Mouse (Mus musculus) heart, postnatal 36 days (tissue): ENCODE data around the gene Atxn1. TPM values are rescaled to one million over a fixed set of nuclear protein-coding genes. Genes with fewer than 3 reads are reported as not detected.

Experiments
- DNase-seq, 2 experiments: peaks; one replicate each; pipeline ENCODE4 v3.0.0; 2021 to 2022
- intact Hi-C: fragments of 180-260 bp; cut with DNase I; formaldehyde crosslinking; loops from one replicate; pipeline ENCODE4 v1.15.1; 2025
- total RNA-seq, 2 experiments: library from RNA; stranded (reverse); gene quantifications; 2 replicates each; pipeline ENCODE4 v1.2.3; 2021

Gene Atxn1
- total RNA-seq, 2 experiments from 2014 or later: 33.0 to 35.0 TPM

- intact Hi-C loops: no loop called here
- peak; percentile 63 to 68 for DNase-seq
Measured at GRCm38 (mm10) chr13:45802620-45803410, 162.0 kb downstream of the Atxn1 start.

- no peak for DNase-seq
- intact Hi-C loops: no loop called here
Measured at GRCm38 (mm10) chr13:45798248-45798647, 166.6 kb downstream of the Atxn1 start.

GRCm38 (mm10) chr13:45797696-45798095 lies 167.1 kb downstream of the Atxn1 start:
- intact Hi-C loops: no loop called here
- no peak for DNase-seq

GRCm38 (mm10) chr13:45796286-45796685 lies 168.5 kb downstream of the Atxn1 start:
- DNase-seq: no peak
- intact Hi-C loops: no loop called here

GRCm38 (mm10) chr13:45793796-45794195 lies 171.0 kb downstream of the Atxn1 start:
- intact Hi-C loops: no loop called here

GRCm38 (mm10) chr13:45786409-45786808 lies 178.4 kb downstream of the Atxn1 start:
- intact Hi-C loops: no loop called here
- DNase-seq: no peak

More at GRCm38 (mm10) chr13:45793796-45794195, 171.0 kb downstream of the Atxn1 start:
- no peak for DNase-seq

- intact Hi-C loops: no loop called here
- DNase-seq: peak in 1 of 2 experiments; percentile 31
Measured at GRCm38 (mm10) chr13:45783681-45784080, 181.1 kb downstream of the Atxn1 start.

GRCm38 (mm10) chr13:45778750-45779149 lies 186.1 kb downstream of the Atxn1 start:
- DNase-seq: no peak
- intact Hi-C loops: no loop called here

- DNase-seq: no peak
- intact Hi-C loops: no loop called here
Measured at GRCm38 (mm10) chr13:45778171-45778570, 186.6 kb downstream of the Atxn1 start.

DNA sequence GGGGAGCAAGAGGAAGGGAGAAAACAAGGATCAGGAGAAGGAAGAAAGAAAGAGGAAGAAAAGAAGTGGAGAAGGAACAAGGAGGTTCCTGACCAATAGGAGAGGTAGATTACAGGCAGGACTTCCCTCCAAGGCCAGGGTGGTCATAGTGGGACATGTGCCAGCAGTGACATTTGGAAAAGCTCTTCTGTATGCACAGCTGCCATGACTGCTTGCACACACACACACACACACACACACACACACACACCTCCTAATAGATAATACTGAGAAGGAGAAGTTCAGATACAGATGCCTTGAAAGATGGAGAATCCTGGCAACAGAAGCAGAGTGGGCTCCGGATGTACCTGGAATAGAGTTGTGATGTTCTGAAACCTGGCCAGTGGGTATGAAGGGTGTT lies 189.3 kb downstream of the Atxn1 start:
- intact Hi-C loops: no loop called here
- no peak for DNase-seq

- DNase-seq: no peak
- intact Hi-C loops: no loop called here
Measured at GRCm38 (mm10) chr13:45773381-45774168, 191.2 kb downstream of the Atxn1 start.

GRCm38 (mm10) chr13:45769757-45770156 lies 195.1 kb downstream of the Atxn1 start:
- no peak for DNase-seq
- intact Hi-C loops: no loop called here

DNA sequence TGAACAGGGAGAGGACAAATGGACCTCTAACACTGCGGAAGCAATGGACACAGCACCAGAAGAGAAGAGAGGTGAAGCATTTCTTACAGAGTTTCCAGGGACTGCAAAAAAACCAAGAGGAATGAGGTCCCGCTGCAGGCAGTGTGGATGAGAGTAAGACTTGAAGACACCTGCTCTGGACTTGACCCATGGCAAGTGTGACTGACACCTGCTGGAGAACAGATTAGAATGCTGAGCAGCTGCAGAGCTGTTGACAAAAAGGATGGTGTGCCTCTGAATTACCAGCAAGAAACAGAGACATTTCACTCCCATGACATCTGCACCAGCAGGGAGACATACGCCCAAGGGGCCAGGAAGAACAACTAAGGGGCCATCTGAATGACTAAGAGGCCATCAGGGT lies 196.6 kb downstream of the Atxn1 start:
- intact Hi-C loops: no loop called here
- DNase-seq: no peak

- no peak for DNase-seq
- intact Hi-C loops: no loop called here
Measured at GRCm38 (mm10) chr13:45764354-45764753, 200.5 kb downstream of the Atxn1 start.

DNA sequence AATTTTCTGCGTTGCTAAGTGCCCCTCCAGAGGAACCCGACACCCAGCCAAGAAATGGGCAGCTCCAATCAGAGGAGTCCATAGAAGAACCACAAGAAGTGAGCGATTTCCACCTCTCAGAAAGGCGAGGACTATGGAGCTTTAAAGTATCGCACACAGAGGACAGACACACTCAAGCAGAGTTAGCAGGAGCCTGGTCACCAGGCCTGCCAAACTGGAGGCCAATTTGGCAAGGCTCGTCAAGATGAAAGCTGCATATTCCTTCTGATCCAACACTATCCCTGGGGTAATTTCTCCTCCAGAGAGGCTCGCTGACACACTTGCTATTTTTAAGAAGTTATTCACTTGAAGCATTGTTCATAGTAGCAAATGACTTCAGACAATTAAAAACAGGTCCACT lies 202.5 kb downstream of the Atxn1 start:
- peak; percentile 60 to 64 for DNase-seq
- intact Hi-C loops: no loop called here

DNA sequence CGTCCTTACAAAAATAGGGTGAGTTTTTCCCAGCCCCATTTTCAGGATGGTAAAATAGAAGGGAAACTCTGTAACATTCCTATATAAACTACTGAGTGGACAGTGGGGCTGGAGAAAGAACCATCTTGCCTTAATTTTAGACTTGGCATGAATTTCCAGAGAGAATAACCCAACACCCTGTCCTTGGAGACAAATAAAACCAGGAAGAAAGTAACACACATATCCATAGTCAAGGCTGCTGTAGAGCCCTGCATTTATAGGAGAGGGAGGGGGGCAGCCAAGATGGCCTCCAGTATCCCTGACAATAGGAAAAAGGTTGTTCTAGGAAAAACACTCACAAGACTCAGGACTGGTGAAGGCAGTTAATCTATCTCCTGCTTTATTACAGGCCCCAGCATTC lies 210.3 kb downstream of the Atxn1 start:
- intact Hi-C loops: no loop called here
- no peak for DNase-seq

DNA sequence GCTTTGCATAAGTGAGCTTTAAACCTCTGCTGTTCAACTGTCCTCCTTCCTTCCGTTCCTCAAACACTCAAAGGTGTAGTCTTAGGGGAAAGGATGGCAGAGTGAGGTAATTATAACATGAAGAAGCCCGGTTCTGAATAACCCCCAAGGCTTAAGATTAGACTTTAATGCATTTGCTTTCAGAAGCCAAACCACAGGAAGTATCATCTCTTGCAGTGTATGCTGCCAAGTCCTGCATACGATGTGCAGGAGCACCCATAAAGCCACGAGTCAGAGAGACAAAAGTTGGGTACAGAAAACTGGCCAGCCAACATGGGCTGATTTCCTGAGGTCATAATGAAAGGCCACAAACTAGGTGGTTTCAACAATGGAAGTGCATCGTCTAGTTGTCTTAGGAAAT lies 212.3 kb downstream of the Atxn1 start:
- intact Hi-C loops: no loop called here
- DNase-seq: no peak

DNA sequence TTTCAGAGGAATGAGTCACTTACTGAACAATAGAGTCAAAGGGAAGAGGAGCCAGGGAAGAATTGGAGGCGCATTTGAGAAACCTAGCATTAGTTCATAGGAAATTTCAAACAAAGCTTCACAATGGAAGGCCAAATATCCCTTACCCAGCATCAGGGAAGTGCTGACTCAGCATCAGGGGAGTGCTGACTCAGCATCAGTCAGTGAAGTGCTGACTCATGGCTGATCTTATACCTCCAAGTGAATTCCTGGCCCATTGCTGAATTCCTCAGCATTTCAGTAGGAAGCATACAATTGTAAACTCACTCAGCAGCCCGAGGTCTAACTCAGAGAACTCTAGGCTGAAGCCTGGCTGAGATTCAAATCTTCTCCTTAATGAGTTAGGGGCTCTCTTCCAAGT lies 213.6 kb downstream of the Atxn1 start:
- intact Hi-C loops: no loop called here
- DNase-seq: no peak

- DNase-seq: no peak
- intact Hi-C loops: no loop called here
Measured at GRCm38 (mm10) chr13:45750627-45751026, 214.2 kb downstream of the Atxn1 start.

DNA sequence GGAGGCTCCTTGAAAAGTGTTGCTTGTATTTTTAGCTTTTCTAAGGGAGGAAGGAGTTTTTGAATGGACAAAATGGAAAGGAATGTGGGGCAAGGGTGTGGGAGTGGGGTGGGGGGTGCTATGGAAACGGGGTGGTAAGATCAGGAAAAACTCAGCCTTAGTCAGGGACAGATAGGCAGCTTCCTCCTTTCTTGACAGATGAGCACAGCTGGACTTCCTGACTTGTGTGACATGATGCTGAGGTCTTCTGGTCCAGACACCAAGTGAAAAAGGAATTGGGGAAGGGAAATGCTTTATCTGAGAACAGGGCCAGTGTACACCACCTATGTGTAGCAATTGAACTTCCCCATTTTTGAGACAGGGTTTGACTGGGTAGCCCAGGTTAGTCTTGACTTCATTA lies 214.9 kb downstream of the Atxn1 start:
- intact Hi-C loops: no loop called here
- DNase-seq: peak in 1 of 2 experiments; percentile 14

DNA sequence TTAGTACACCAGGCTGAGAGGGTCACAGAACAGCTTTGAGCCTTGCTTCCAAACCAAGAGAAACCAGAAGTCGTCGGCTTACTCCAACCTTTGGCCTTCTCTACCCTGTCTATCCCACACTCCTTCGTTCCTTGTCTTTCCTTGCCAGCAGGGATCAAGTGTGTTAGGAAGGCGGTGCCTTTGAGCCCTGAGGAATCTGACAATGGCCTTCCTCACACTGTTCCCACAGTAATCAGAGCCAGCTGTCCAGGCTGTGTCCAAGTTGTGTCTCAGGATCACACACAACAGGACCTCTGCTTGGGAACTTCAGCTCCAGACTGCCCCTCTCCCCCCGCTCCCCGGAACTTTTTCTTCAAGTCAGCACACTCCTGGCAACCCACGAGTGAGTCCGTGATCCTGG lies 215.6 kb downstream of the Atxn1 start:
- intact Hi-C loops: no loop called here
- peak in 1 of 2 experiments; percentile 14 for DNase-seq

DNA sequence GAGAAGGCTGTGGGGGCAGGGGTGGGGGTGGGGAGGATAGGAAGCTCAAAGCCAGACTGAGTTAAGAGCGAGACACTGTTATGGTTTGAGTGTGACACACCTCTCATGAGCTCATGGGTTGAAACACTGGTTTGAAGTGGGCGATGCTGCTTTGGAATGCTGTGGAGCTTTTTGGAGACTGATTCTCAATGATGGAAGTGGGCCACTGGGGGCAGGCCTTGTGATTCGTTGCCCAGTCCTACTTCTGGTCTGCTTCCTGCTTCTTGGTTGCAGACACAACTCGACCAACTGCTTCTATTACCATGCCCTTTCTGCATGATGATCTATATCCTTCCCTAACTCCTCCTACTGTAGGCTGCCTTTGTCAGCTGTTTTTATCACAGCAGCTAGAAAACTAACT lies 216.1 kb downstream of the Atxn1 start:
- intact Hi-C loops: no loop called here
- DNase-seq: peak; percentile 26 to 35
